Mouse (Mus musculus) G1E (cell line): ENCODE results near the gene Itsn1. TPM values are rescaled to one million over a fixed set of nuclear protein-coding genes. Genes with fewer than 3 reads are reported as not detected.

Experiments
- ATAC-seq: 2 replicates; pipeline ENCODE4 v1.8.0; 2016; ENCODE audit warnings: mild to moderate bottlenecking; ENCODE audit not compliant: insufficient number of reproducible peaks, poor library complexity, low FRiP score, severe bottlenecking; ENCODE audit errors: extremely low read depth
- DNase-seq: peaks from one replicate; pipeline ENCODE4 v3.0.0; 2012; ENCODE audit warnings: low spot score
- H3K27me3 ChIP-seq: 2 replicates; pipeline ENCODE4 v1.6.1; 2012; ENCODE audit warnings: mild to moderate bottlenecking, low read length, inconsistent platforms; ENCODE audit not compliant: insufficient read depth
- H3K36me3 ChIP-seq: replicated peaks from 2 replicates; pipeline ENCODE3; 2012; ENCODE audit warnings: mild to moderate bottlenecking, inconsistent platforms
- H3K4me1 ChIP-seq: 2 replicates; pipeline ENCODE4 v1.6.1; 2012; ENCODE audit warnings: low read depth, low read length, inconsistent platforms, mixed read lengths; ENCODE audit not compliant: insufficient read depth
- H3K4me3 ChIP-seq: 2 replicates; pipeline ENCODE4 v1.5.1; 2012; ENCODE audit warnings: low read depth, mild to moderate bottlenecking, inconsistent platforms, low read length, moderate library complexity, mixed read lengths
- H3K9me3 ChIP-seq: replicated peaks from 2 replicates; pipeline ENCODE4 v1.6.1; 2012; ENCODE audit warnings: inconsistent platforms
- CTCF ChIP-seq: IDR thresholded peaks from 2 replicates; pipeline ENCODE4 v1.5.1; 2012; ENCODE audit warnings: low read depth, low read length, inconsistent platforms, mixed read lengths
- GATA1 ChIP-seq: IDR thresholded peaks from 2 replicates; pipeline ENCODE4 v1.6.1; 2012; ENCODE audit warnings: borderline replicate concordance, low read length, inconsistent platforms, mixed read lengths
- GATA2 ChIP-seq: IDR thresholded peaks from 2 replicates; pipeline ENCODE4 v1.6.1; 2012; ENCODE audit warnings: low read depth, low read length, inconsistent platforms, borderline replicate concordance
- POLR2AphosphoS5 ChIP-seq: IDR thresholded peaks from 2 replicates; pipeline ENCODE4 v1.6.1; 2012; ENCODE audit warnings: low read depth, low read length, inconsistent platforms; ENCODE audit not compliant: insufficient replicate concordance
- TAL1 ChIP-seq: conservative IDR thresholded peaks from 2 replicates; pipeline ENCODE4 v1.6.1; 2012; ENCODE audit warnings: low read depth, low read length, inconsistent platforms, mixed read lengths
- polyA plus RNA-seq: library from polyadenylated mRNA; stranded (reverse); fragments of >175 nt; gene quantifications from 2 replicates; pipeline ENCODE4 v1.2.3, GENCODE M21; 2012
- total RNA-seq, 2 experiments: library from RNA; stranded (forward) in 1 of 2; stranded (reverse) in 1 of 2; fragments of 200-1000 nt in 1 of 2; fragments of >200 nt in 1 of 2; fragmentation: Nextera tagmentation in 1 of 2; gene quantifications; 2 replicates each; pipeline ENCODE4 v1.2.3; 2014 to 2017

Gene Itsn1
- total and polyA plus RNA-seq, 3 experiments, result 19.9 to 64.8 (median 32.6) TPM

- no peaks in the 10 kb centered on the region for H3K27me3 ChIP-seq
- no peak overlapping the region for H3K4me3 ChIP-seq
- peaks cover 16% of the 10 kb centered on the region for H3K4me1 ChIP-seq
- H3K9me3 ChIP-seq, result no peaks in the 10 kb centered on the region
- H3K36me3 ChIP-seq, result peaks cover 14% of the 10 kb centered on the region
- DNase-seq (no peak), ATAC-seq (no peak)
- TF ChIP-seq GATA1 (no peak), GATA2 (no peak), POLR2AphosphoS5 (no peak), TAL1 (no peak), CTCF (no peak)
Observed at GRCm38 (mm10) chr16:91795606-91796005, 66.5 kb downstream of the Itsn1 start.

DNA sequence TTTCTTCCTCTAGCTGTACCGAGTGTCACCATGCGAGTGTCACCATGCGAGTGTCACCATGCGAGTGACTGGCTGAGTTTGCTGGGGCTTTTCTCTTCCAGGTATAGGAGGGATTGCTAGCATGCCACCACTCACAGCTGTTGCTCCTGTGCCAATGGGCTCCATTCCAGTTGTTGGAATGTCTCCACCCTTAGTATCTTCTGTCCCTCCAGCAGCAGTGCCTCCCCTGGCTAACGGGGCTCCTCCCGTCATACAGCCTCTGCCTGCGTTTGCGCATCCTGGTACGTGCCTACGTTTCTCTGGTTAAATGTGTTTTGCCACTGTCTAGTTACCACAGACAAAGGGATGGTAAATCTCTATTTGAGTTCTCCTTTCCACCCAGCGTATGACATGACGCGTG lies 72.3 kb downstream of the Itsn1 start:
- H3K9me3 ChIP-seq, result no peaks in the 10 kb centered on the region
- no peak for TF ChIP-seq POLR2AphosphoS5
- TF ChIP-seq CTCF, result no peak
- TF ChIP-seq GATA1, result no peak
- TF ChIP-seq TAL1, result no peak
- no peak for TF ChIP-seq GATA2
- peaks cover 17% of the 10 kb centered on the region for H3K36me3 ChIP-seq
- ATAC-seq, result no peak
- H3K27me3 ChIP-seq, result no peaks in the 10 kb centered on the region
- H3K4me1 ChIP-seq, result peaks cover 32% of the 10 kb centered on the region
- DNase-seq, result no peak
- H3K4me3 ChIP-seq, result no peak overlapping the region

DNA sequence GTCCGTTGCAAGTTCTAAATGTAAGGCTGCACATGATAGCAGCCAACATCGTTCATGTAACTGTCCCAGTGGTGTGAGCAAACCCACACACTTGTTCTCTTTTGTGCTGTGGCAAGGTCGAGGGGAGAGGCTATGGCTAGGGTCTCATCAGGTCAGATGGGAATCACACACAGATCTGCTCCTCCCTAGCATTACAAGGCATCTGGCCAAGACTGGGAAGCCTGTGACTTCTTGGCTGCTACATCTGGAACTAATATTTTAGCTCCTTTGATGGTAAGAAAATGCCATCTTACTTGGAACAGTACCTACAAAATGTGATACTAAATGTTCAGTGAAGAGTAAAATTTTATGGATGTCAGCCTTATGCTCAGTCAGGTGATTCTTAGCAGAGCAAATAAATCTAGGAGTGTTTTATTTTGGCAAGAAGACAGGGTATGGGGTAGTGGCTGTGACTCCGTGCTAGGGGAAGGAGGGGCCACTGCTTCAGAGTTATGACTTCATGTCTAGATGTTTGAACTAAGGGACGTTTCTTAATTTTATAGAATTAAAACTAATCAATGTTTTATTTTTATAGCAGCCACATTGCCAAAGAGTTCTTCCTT lies 73.5 kb downstream of the Itsn1 start:
- H3K4me3 ChIP-seq, result no peak overlapping the region
- no peaks in the 10 kb centered on the region for H3K9me3 ChIP-seq
- TF ChIP-seq GATA2 (no peak), POLR2AphosphoS5 (no peak), CTCF (no peak), GATA1 (no peak), TAL1 (no peak)
- peaks cover 15% of the 10 kb centered on the region for H3K36me3 ChIP-seq
- ATAC-seq, result no peak
- peaks cover 35% of the 10 kb centered on the region for H3K4me1 ChIP-seq
- H3K27me3 ChIP-seq, result no peaks in the 10 kb centered on the region
- DNase-seq, result no peak

GRCm38 (mm10) chr16:91804418-91804817 lies 75.3 kb downstream of the Itsn1 start:
- ATAC-seq (peak; percentile 93), DNase-seq (peak; percentile 71)
- peak; percentile 87 for TF ChIP-seq TAL1
- TF ChIP-seq CTCF, result no peak
- no peak for TF ChIP-seq POLR2AphosphoS5
- TF ChIP-seq GATA1, result no peak
- no peak for TF ChIP-seq GATA2
- no peaks in the 10 kb centered on the region for H3K27me3 ChIP-seq
- H3K9me3 ChIP-seq, result no peaks in the 10 kb centered on the region
- H3K4me1 ChIP-seq, result peaks cover 39% of the 10 kb centered on the region
- peaks cover 24% of the 10 kb centered on the region for H3K36me3 ChIP-seq
- peak overlapping the region; percentile 56; the same call in 1 of the 2 replicates for H3K4me3 ChIP-seq

DNA sequence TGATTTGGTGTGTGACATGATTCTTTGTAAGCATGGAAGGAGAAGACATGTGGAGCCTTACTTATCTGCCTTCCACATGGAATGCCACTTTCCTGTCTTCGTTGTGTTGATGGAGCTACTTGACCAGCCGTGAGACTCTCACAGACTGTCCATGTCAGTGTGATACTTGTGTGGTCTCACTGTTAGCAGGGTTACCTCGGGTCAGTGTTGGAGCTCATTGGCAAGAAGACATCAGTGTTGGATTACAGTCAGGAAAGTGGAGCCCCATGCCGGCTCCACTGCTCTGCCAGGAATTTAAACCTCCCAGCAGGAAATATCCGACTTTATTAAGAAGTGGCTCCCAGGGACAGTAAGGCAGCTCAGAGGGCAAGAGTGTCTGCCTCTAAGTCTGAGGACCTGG lies 75.8 kb downstream of the Itsn1 start:
- no peak for TF ChIP-seq GATA1
- no peak for TF ChIP-seq TAL1
- TF ChIP-seq CTCF, result no peak
- no peak for TF ChIP-seq POLR2AphosphoS5
- peaks cover 40% of the 10 kb centered on the region for H3K4me1 ChIP-seq
- H3K27me3 ChIP-seq, result no peaks in the 10 kb centered on the region
- H3K9me3 ChIP-seq, result no peaks in the 10 kb centered on the region
- H3K36me3 ChIP-seq, result peaks cover 28% of the 10 kb centered on the region
- peak overlapping the region; percentile 56; the same call in 1 of the 2 replicates for H3K4me3 ChIP-seq
- DNase-seq, result no peak
- no peak for ATAC-seq

DNA sequence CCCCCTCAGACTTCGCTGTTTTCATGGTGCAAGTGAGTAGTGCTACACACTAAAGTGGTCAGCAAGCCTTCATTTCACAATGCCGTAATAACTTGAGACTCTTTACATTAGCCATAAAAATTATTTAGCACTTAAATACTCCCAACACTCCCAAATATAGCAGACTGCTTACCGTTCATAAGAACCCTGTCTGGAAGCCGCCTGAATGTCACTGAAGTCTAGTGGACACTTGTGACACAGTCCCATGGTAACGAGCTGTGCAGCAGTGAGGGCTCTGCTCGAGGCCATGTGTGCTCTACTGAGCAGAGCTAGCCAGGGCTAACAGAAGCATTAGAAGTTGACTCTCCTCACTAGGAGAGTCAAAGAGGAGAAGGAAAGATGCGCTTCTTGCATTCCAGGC lies 81.2 kb downstream of the Itsn1 start:
- ATAC-seq (no peak), DNase-seq (no peak)
- no peak overlapping the region for H3K4me3 ChIP-seq
- H3K36me3 ChIP-seq, result peaks cover 35% of the 10 kb centered on the region
- peaks cover 37% of the 10 kb centered on the region for H3K4me1 ChIP-seq
- H3K9me3 ChIP-seq, result no peaks in the 10 kb centered on the region
- H3K27me3 ChIP-seq, result no peaks in the 10 kb centered on the region
- TF ChIP-seq GATA2 (no peak), POLR2AphosphoS5 (no peak), CTCF (no peak), GATA1 (no peak), TAL1 (no peak)
